Mouse (Mus musculus): ENCODE data around the gene Tfdp1. TPM values are rescaled to one million over a fixed set of nuclear protein-coding genes. Genes with fewer than 3 reads are reported as not detected.

Tfdp1 gene
- 29.9 and 30.5 TPM in 2 replicates for polyA plus RNA-seq (2012; rRNA removed)

DNA sequence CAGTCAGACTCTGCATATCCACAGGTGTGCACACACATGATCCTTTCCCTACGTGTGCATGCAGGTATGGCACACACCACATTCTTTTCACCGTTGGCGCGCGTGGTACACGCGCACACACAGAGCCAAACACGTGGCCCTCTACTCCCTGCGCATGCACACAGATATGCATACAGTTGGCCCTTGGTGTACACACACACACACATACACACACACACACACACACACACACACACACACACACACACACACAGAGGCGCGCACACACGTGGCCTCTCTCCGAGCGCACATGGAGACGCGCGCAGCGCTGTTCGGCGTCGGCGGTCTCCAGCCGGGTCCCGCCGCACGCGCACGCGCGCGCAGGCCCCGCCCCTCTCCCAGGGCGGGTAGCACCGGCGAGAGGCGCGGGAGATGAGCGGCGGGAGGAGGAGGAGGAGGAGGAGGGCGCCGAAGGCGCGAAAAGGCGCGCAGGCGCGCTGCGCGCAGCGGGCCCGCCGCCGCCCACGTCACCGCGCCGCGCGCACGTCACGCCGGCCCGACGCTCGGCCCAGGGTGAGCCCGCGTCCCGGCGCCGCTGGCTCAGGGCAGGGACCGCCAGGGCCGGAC lies at the start of gene Tfdp1:
Tfdp1 (plus strand) TSS at position 497 of the 606 bp plus-strand sequence.

DNA sequence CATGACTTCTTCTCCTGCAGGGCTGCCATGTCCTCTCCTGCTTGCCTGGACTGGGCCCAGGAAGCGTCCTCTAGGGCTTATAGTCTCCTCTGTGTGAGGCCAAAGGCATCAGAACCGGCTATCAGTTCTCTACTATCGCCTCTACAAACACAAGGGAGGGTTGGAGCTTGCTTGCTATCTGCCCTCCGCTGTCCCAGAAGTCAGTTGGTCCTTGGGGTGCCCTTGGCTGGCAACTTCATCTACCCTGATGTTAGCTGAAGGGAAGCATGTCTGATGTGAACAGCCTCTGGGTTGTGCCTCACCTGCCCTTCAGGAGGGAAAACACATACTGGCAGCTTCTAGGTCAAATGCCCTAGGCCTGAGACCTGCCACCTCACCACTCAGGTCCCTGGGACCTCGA lies 58.2 kb downstream of the Tfdp1 start, which contains the start of gene Atp4b:
Atp4b (minus strand) TSS at position 101 of the 400 bp plus-strand sequence.

DNA sequence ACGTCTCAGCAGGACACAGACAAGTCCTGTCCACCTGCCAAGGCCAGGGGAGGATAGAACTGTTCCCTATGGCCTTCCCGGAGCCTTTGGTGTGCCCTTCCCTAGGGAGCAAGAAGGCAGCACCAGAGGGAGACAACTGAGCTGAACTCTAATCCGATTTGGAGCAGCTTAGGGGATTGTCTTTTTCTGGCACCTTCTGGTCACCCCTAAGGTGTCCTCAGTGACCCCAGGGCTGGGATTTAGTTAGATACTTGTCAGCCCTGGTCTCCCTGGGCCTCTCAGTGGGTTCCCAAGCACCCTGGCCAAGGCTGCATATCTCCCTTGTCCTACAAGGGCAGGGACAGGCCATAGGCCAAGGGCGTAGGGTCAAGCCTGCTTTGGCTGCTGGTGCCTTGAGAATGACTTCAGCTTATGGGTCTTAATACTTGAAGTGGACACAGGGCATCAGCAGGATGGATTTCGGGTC lies 66.1 kb downstream of the Tfdp1 start, which contains the start of gene Grk1:
Grk1 (plus strand) TSS at position 416 of the 466 bp plus-strand sequence.

Other genes starting within 250 kb of the Tfdp1 start
- 14.9 and 16.1 TPM in 2 replicates for gene Pcid2, start 233.3 kb upstream of the Tfdp1 start, polyA plus RNA-seq (2012; rRNA removed)
- 35.2 and 38.4 TPM in 2 replicates for gene Cul4a, start 233.1 kb upstream of the Tfdp1 start, polyA plus RNA-seq (2012; rRNA removed)
- 593 and 658 TPM in 2 replicates for gene Lamp1, start 179.6 kb upstream of the Tfdp1 start, polyA plus RNA-seq (2012; rRNA removed)
- 86.4 and 100 TPM in 2 replicates for gene Grtp1, start 138.1 kb upstream of the Tfdp1 start, polyA plus RNA-seq (2012; rRNA removed)
- 0.13 TPM in 1 of 2 replicates, not detected in the other for gene Adprhl1, start 84.6 kb upstream of the Tfdp1 start, polyA plus RNA-seq (2012; rRNA removed)
- gene Dcun1d2, start 50.6 kb upstream of the Tfdp1 start, polyA plus RNA-seq (2012; rRNA removed) = 20.0 and 22.7 TPM in 2 replicates
- gene Tmco3, start 50.6 kb upstream of the Tfdp1 start, polyA plus RNA-seq (2012; rRNA removed) = 120 TPM in 2 replicates
- not detected in 2 replicates for gene Atp4b, start 58.1 kb downstream of the Tfdp1 start, polyA plus RNA-seq (2012; rRNA removed)
- not detected in 2 replicates for gene Grk1, start 66.3 kb downstream of the Tfdp1 start, polyA plus RNA-seq (2012; rRNA removed)
- 9.0 and 14.6 TPM in 2 replicates for gene Tmem255b, start 96.4 kb downstream of the Tfdp1 start, polyA plus RNA-seq (2012; rRNA removed)
- gene Gas6, start 155.7 kb downstream of the Tfdp1 start, polyA plus RNA-seq (2012; rRNA removed) = 343 and 357 TPM in 2 replicates
- 0.21 TPM in 1 of 2 replicates, not detected in the other for gene 1700029H14Rik, start 223.7 kb downstream of the Tfdp1 start, polyA plus RNA-seq (2012; rRNA removed)

Measured in colon, adult 2 months (tissue).